Comparison of ENCODE assay signal across 25 mouse cellular contexts in genomic region chr10:77811743-77812142, GRCm38 (mm10). TPM values are rescaled to one million over a fixed set of nuclear protein-coding genes. Genes with fewer than 3 reads are reported as not detected.
A peak's percentile ranks its signal among the peaks of the same experiment; 100 is the strongest.
DNase-seq lines count a peak whose midpoint lies in the region; ATAC-seq lines count a peak whose summit lies in the region.
"Had no signal": no experiment of that assay in that cellular context is flagged by ENCODE, and none has a peak within 500 bp of the region (broad histone marks: within the 10 kb centered on the region; RNA-seq: fewer than 3 reads in every experiment).

TSS of gene Gm9507 (minus strand) at chr10:77811843.

- DNase-seq in midbrain, embryonic 11.5 days (ENCODE audit: low spot score, missing footprints) = peak; percentile 37
- no peak for DNase-seq in midbrain, embryonic 10.5 days (ENCODE audit: low spot score)
- DNase-seq: adrenal gland, adult 2 months; adrenal gland, adult 8-10 months; adrenal gland, postnatal 10 days; adrenal gland, postnatal 14 days; adrenal gland, postnatal 25 days; adrenal gland, postnatal 36 days; B cell, adult 2 months; cerebellum, adult 11 months; cerebellum, adult 11-12 months; cerebellum, adult 18-20 months had no signal

- H3K27me3 ChIP-seq in megakaryocyte, embryonic 14.5 days (replicated peaks) = peaks cover 33% of the 10 kb centered on the region
- H3K27me3 ChIP-seq in midbrain, embryonic 11.5 days (ENCODE audit: control insufficient read depth, insufficient read depth, low read length) = no peaks in the 10 kb centered on the region
- H3K27me3 ChIP-seq in midbrain, embryonic 10.5 days (ENCODE audit: low read depth, poor library complexity, severe bottlenecking) = no peaks in the 10 kb centered on the region

- H3K4me2 ChIP-seq in midbrain, embryonic 11.5 days = no peak within 1 kb of the TSS

- H3K27ac ChIP-seq in midbrain, embryonic 11.5 days (ENCODE audit: low read depth, low read length) = no peak within 1 kb of the TSS
- H3K27ac ChIP-seq in midbrain, embryonic 10.5 days (replicated peaks) = no peak within 1 kb of the TSS

- 58% methylated on average over 5 of the region's 5 CpGs for WGBS in midbrain, embryonic 11.5 days
- WGBS in midbrain, embryonic 10.5 days = 80% methylated on average over 5 of the region's 5 CpGs

- 0 out of 2 replicates have a peak, but pooled peaks cover 3% of the 10 kb centered on the region for H3K9me3 ChIP-seq in megakaryocyte, embryonic 14.5 days
- no peaks in the 10 kb centered on the region for H3K9me3 ChIP-seq in midbrain, embryonic 11.5 days (ENCODE audit: control insufficient read depth, low read length)
- peaks cover 16% of the 10 kb centered on the region for H3K9me3 ChIP-seq in midbrain, embryonic 10.5 days (replicated peaks)
- H3K9me3 ChIP-seq: G1E had no signal

- no peaks in the 10 kb centered on the region; the same call in 1 of the 2 replicates for H3K4me1 ChIP-seq in megakaryocyte, embryonic 14.5 days
- no peaks in the 10 kb centered on the region for H3K4me1 ChIP-seq in midbrain, embryonic 11.5 days (ENCODE audit: control insufficient read depth, insufficient read depth, low read length)
- peaks cover 6% of the 10 kb centered on the region; the same call in 1 of the 2 replicates for H3K4me1 ChIP-seq in midbrain, embryonic 10.5 days

- H3K36me3 ChIP-seq in megakaryocyte, embryonic 14.5 days (replicated peaks; ENCODE audit: low read length) = no peaks in the 10 kb centered on the region
- H3K36me3 ChIP-seq in midbrain, embryonic 11.5 days (ENCODE audit: control insufficient read depth, insufficient read depth, low read length) = no peaks in the 10 kb centered on the region
- H3K36me3 ChIP-seq in midbrain, embryonic 10.5 days = no peaks in the 10 kb centered on the region
- H3K36me3 ChIP-seq: G1E had no signal

- H3K4me3 ChIP-seq in megakaryocyte, embryonic 14.5 days (replicated peaks) = peak within 1 kb of the TSS; percentile 42
- H3K4me3 ChIP-seq in midbrain, embryonic 11.5 days (ENCODE audit: low read depth, low read length) = no peak within 1 kb of the TSS
- no peak within 1 kb of the TSS for H3K4me3 ChIP-seq in midbrain, embryonic 10.5 days

- no peak for ATAC-seq in megakaryocyte, adult 5-6 weeks (ENCODE audit: poor library complexity, severe bottlenecking)
- ATAC-seq in midbrain, embryonic 11.5 days (ENCODE audit: low FRiP score) = no peak
- ATAC-seq: activated CD4-positive, CD25-positive, alpha-beta regulatory T cell, adult 4 months; CD4-positive, CD25-positive, alpha-beta regulatory T cell, adult 4 months; Patski had no signal

- H3K9ac ChIP-seq in midbrain, embryonic 11.5 days (ENCODE audit: low read length) = no peak within 1 kb of the TSS

RNA-seq across cellular contexts. Expression of gene Gm9507, which starts in this region (rescaled TPM):
- not detected in 2 replicates for polyA plus RNA-seq in megakaryocyte, embryonic 14.5 days (2012; ENCODE audit: insufficient read depth, low replicate concordance)
- not detected in 2 replicates for total RNA-seq in megakaryocyte, adult 5-6 weeks (2015)
- not detected in 2 replicates for total RNA-seq in megakaryocyte, adult 5-6 weeks (2017)
- not detected in 2 replicates for polyA plus RNA-seq in midbrain, embryonic 11.5 days (2014; fragmentation: Nextera tagmentation; extraction: Ambion mirVana)
- not detected in 2 replicates for polyA plus RNA-seq in midbrain, embryonic 10.5 days (2016; fragmentation: Nextera tagmentation; extraction: Ambion mirVana)
- total RNA-seq: adrenal gland, adult 18-20 months; adrenal gland, adult 2 months; adrenal gland, adult 8-10 months; adrenal gland, postnatal 10 days; adrenal gland, postnatal 14 days; adrenal gland, postnatal 25 days; adrenal gland, postnatal 36 days; adrenal gland, postnatal 4 days; CH12.LX; ES-E14; G1E; MEL had no signal
- polyA plus RNA-seq: activated CD4-positive, CD25-positive, alpha-beta regulatory T cell, adult 4 months; adrenal gland, adult 2 months; brain, embryonic 14.5 days; C2C12; CD4-positive, CD25-positive, alpha-beta regulatory T cell, adult 4 months; G1E; Patski had no signal

Comparison
In these comparisons a context has a peak if more than half of its experiments do, and no peak if none do; other contexts are left out.
1. Peak in DNase-seq in midbrain, embryonic 11.5 days; RNA of the gene not detected or under 1 TPM.